Mouse (Mus musculus) spleen, embryonic (tissue): ENCODE measurements around the gene Zdhhc13.

Source experiments
- CTCF ChIA-PET: fragments of 350-600 bp; sonication (Branson Sonifier 250); formaldehyde crosslinking; loops from one replicate; lab custom pipeline; 2022; lab: Charles Lee

Zdhhc13 gene

DNA sequence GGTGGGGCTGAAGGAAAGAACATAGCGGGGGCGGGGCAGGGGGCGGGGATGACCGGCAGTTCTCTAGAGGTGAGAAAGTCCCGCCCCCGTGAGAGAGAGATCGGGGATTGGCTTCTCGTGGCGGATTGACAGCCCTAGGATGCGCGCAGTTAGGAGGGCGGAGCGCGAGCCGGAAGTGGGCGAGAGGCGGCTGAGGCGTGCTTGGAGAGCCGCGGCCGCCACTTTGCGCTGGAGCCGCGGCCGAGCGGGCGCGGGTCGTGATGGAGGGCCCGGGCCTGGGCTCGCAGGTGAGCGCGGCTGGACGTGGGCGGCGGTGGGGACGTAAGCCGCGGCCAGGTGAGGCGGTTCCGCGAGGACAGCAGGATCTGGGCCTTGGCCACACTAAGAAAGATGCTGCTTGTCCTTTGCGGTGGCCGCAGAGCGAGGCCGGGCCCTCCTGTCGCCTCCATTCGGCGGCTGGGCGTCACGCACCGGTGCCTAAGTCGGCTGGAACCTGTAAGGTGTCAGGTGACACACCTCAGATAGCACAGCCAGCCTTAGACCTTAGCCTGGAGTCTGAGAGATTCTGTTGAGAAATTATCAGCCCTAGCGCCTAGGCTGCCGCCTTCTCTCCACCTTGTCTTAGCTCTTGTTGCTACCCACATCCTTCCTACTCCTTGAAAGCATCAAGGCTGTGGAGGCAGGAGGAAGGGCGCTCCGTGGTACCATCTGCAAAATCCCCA, at the start of gene Zdhhc13:
Gene Zdhhc13 (plus strand): TSS at position 153 of the 722 bp plus-strand sequence.
- CTCF ChIA-PET = interaction anchor here (0.7 kb wide), 1 partner anchor 118 kb away, joined by 3 read pairs; no protein-coding TSS in a partner anchor

GRCm38 (mm10) chr7:48749298-48750163, 39.3 kb upstream of the Zdhhc13 start:
- CTCF ChIA-PET = no interaction called here

DNA sequence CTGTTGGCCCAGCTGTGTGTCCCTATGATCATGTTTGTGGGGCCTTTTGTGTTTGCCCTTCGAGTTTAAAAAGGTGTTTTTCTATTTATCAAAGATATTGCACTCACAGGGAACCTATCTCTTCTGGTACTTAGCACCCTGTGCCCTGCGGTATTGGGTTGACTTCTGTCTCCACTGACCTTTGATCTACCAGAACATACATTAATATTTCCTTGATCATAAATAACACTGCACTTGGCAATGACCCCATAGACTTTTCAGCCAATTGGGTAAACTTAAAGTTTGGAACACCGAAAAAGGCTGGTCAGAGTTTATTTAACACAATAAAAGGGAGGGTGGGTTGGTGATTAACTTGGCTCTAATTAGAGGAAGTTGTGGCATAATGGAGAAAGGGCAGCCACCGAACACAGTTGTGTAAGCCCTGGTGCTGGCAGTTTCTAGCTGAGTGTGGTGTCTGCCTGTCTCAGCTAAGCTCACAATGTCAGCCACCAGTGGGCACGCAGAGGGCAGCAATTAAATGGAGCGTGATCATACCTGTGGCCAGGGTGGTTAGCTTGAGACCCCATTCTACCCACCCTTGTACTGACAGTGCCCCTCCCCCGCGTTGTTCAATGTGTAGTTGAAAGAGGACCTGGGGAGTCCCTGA, 38.5 kb upstream of the Zdhhc13 start:
- CTCF ChIA-PET = interaction anchor here (0.7 to 1.1 kb wide), 2 partner anchors 126 to 413 kb away, joined by 4 read pairs; no protein-coding TSS in a partner anchor

DNA sequence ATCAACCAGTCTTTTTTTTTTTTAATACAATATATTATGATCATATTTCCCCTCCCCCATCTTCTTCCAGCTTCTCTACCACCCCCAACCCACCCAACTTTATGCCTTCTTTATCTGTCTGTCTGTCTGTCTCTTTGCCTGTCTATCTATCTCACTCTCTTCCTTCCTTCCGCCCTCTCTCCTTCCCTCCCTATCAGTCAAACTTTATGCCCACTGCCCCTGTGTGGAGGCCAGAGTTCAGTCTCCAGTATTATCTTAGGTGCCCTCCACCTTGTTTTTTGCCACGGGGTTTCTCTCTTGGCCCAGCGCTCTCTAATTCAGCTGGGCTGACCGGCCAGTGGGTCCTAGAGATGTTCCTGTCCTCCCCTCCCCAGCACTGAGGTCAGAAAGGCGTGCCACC, 37.6 kb upstream of the Zdhhc13 start:
- CTCF ChIA-PET = interaction anchor here (0.7 to 1.1 kb wide), 2 partner anchors 125 to 412 kb away, joined by 4 read pairs; no protein-coding TSS in a partner anchor

DNA sequence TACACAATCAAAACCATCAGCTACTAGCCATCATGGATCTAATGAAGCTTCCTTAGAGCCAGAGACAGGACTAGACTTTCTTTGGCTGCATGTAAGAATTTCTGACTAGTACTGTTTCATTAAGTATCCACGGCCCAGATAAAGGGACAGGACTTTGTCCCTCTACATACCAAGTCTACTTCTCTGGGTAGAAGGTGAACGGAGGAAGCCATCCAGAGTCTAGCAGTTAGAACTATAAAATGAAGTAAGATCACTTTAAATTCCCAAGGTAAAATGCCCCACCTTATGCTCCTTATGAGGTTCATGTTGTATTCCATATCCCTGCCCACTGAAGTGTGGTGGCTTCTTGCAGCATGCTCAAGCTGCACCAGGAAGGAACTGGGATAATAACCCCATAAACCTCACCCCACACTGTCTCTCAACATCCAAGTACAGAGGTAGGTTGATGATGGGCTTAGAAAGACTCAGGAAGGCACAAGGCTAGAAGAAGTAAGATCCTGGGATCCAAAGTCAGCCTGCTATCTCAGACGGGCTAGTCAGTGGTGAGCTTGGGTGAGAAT, 34.3 kb upstream of the Zdhhc13 start:
- CTCF ChIA-PET = no interaction called here

DNA sequence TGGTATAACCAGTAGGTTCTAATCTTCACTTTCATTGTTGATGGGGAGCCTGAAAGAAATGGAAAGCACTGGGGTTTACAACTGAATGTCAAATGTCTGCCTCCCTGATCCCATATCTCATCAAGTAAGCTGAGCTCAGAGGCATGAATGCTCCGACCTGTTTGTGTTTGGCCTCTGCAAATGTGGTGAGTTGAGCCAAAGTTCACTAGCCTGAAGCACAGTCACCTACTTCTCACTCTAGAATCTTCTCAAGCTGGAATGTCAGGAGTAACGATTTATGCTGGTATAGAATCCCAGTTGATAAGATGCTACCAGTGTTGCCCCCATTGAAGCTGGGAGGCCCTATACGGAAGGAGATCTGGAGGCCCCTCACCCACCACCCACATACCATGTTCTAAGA, 33.0 kb upstream of the Zdhhc13 start:
- CTCF ChIA-PET = no interaction called here

DNA sequence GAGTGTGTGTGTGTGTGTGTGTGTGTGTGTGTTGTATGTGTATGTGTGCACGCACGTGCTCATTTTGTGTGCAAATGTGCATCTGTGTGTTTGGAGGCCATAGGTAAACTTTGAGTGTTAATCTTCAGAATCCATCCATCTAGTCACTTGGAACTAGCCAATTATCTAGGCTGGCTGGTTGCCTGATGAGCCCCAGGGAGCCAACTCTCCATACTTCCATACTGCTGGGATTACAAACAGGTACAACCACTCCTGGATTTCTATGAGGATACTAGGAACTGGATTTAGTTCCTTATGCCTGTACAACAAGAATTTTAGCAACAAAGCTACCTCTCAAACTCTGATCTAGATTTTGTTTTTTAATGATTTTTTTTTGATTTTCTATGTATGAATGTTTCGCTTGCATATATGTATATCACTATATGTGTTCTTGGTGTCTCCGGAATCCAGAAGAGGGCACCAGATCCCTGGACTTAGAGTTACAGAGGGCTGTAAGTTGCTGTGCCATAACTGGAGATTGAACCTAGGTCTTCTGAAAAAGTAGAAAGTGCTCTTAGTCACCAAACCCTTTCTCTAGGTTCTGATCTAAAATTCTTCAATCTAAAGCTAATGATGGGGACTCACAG, 32.4 kb upstream of the Zdhhc13 start:
- CTCF ChIA-PET = no interaction called here

- CTCF ChIA-PET = interaction anchor here (1.2 kb wide), 1 partner anchor 99 kb away, joined by 3 read pairs; no protein-coding TSS in a partner anchor
These were observed 30.7 kb upstream of the Zdhhc13 start for GRCm38 (mm10) chr7:48758083-48758482.

GRCm38 (mm10) chr7:48760789-48761188, 28.0 kb upstream of the Zdhhc13 start:
- CTCF ChIA-PET = no interaction called here

- CTCF ChIA-PET = no interaction called here
These were observed 26.5 kb upstream of the Zdhhc13 start for GRCm38 (mm10) chr7:48762289-48762688.

DNA sequence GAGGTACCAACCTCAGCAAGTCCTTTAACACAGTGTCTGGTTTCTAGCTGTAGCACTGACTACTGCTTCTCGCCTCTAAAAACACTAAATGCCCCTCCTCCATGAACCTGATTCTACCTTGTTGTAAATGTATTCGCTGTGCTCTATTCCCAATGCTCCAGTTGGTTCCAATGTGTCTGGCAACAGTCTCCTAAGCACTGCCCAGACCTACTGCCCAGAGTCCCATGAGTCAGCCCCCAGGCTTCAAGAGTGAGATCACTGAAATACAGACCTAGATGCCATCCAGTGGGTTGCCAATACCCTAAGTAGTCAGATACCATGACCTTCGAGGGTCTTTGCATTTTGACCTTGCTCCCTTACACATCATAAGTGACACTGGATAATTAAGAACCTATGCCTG, 26.1 kb upstream of the Zdhhc13 start:
- CTCF ChIA-PET = no interaction called here

- CTCF ChIA-PET = no interaction called here
These were observed 22.8 kb upstream of the Zdhhc13 start for GRCm38 (mm10) chr7:48765959-48766358.

GRCm38 (mm10) chr7:48769721-48770120, 19.1 kb upstream of the Zdhhc13 start:
- CTCF ChIA-PET = no interaction called here

- CTCF ChIA-PET = no interaction called here
These were observed 16.6 kb upstream of the Zdhhc13 start for GRCm38 (mm10) chr7:48772060-48772734.

DNA sequence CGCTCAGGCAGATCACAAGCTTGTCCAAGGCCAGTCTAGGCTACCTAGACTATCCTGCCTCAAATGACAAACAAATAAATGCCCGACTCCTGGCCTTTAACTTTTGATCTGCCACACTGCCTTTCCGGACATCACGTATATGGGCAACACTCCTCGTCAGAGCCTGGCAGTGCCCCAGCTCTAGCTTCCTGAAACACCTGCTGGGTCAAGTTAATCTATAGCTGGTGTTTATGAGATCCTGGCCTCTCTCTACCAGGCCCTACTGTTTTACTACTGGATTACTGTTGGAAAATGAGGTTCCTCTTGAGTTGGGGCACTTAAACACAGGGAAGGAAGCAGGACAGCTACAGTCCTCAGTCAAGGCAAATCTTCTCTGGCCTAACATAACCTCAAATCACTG, 15.5 kb upstream of the Zdhhc13 start:
- CTCF ChIA-PET = no interaction called here

- CTCF ChIA-PET = no interaction called here
These were observed 14.2 kb upstream of the Zdhhc13 start for GRCm38 (mm10) chr7:48774633-48775032.

DNA sequence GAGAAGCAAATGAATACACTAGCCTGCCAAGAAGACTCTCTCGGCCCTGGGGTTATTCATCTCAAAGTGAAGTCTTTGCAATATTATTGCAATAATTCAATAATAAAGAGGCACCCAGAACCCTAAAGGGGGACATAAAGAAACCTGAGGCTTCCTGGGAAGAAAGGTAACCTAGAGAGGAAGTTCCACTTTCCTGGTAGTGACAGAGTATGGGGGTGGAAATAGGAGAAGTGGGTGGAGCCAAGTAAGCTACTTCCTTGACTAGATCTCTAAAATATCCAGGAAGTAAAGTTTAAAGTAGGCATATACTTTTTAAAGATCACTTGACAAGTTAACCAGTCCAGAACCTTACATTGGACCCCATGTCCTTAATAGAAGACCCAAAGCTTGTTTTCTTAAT, 13.4 kb upstream of the Zdhhc13 start:
- CTCF ChIA-PET = no interaction called here

- CTCF ChIA-PET = no interaction called here
These were observed 10.9 kb upstream of the Zdhhc13 start for GRCm38 (mm10) chr7:48777721-48778504.

- CTCF ChIA-PET = interaction anchor here (0.7 kb wide), 1 partner anchor 16 kb away, joined by 3 read pairs; no protein-coding TSS in a partner anchor
These were observed 9.7 kb upstream of the Zdhhc13 start for GRCm38 (mm10) chr7:48779110-48779509.

GRCm38 (mm10) chr7:48782432-48782831, 6.4 kb upstream of the Zdhhc13 start:
- CTCF ChIA-PET = no interaction called here
